Mouse (Mus musculus) hindbrain, embryonic 11.5 days (tissue): Measurements from ENCODE around the gene Slc25a10. TPM values are rescaled to one million over a fixed set of nuclear protein-coding genes. Genes with fewer than 3 reads are reported as not detected.

Experiments used
- ATAC-seq: fragments of 200-750 bp; cut with Nextera tagmentation; 2 replicates; pipeline ENCODE4 v1.8.0; 2017; ENCODE audit warnings: mild to moderate bottlenecking, moderate TSS enrichment, moderate library complexity; ENCODE audit not compliant: low FRiP score
- DNase-seq: peaks from one replicate; pipeline ENCODE4 v3.0.0-alpha.2; 2015; ENCODE audit warnings: low spot score
- H3K27ac ChIP-seq: fragments of 300-500 bp; sonication (generic); 2 replicates; pipeline ENCODE4 v1.5.1; 2014; ENCODE audit warnings: mild to moderate bottlenecking, low read depth, low read length
- H3K27me3 ChIP-seq: fragments of 300-500 bp; sonication (generic); 2 replicates; pipeline ENCODE4 v1.6.1; 2014; ENCODE audit warnings: mild to moderate bottlenecking, low read length, moderate library complexity, mixed read lengths; ENCODE audit not compliant: control insufficient read depth, insufficient read depth
- H3K36me3 ChIP-seq: fragments of 300-500 bp; sonication (generic); 2 replicates; pipeline ENCODE4 v1.6.1; 2014; ENCODE audit warnings: mild to moderate bottlenecking, low read length, moderate library complexity, mixed read lengths; ENCODE audit not compliant: control insufficient read depth, insufficient read depth
- H3K4me1 ChIP-seq: fragments of 300-500 bp; sonication (generic); replicated peaks from 2 replicates; pipeline ENCODE4 v1.6.1; 2014; ENCODE audit warnings: low read length, mixed read lengths; ENCODE audit not compliant: control insufficient read depth, insufficient read depth
- H3K4me2 ChIP-seq: fragments of 300-500 bp; sonication (generic); replicated peaks from 2 replicates; pipeline ENCODE4 v1.6.1; 2014; ENCODE audit warnings: mild to moderate bottlenecking, low read depth, low read length
- H3K4me3 ChIP-seq: fragments of 300-500 bp; sonication (generic); 2 replicates; pipeline ENCODE4 v1.5.1; 2014; ENCODE audit warnings: low read depth, low read length
- H3K9ac ChIP-seq: fragments of 300-500 bp; sonication (generic); 2 replicates; pipeline ENCODE4 v1.6.1; 2014; ENCODE audit warnings: low read depth, low read length
- H3K9me3 ChIP-seq: fragments of 300-500 bp; sonication (generic); 2 replicates; pipeline ENCODE4 v1.6.1; 2016; ENCODE audit warnings: low read length; ENCODE audit not compliant: control insufficient read depth
- WGBS: fragments of 180-500 bp; shearing (Covaris S2); extraction: QIAGEN DNeasy Blood & Tissue Kit; methylation state at CpG from one replicate; pipeline ENCODE4 v1.1.7; 2014; 5-methylcytosine and 5-hydroxymethylcytosine counted together
- polyA plus RNA-seq: library from polyadenylated mRNA; unstranded; fragments of >200 nt; fragmentation: Nextera tagmentation; extraction: Ambion mirVana; gene quantifications from 2 replicates; pipeline ENCODE4 v1.2.1, GENCODE M21; 2014

Slc25a10 gene
- polyA plus RNA-seq, 1 experiment from 2014 or later = 35.4 TPM

- no peak for ATAC-seq
- 22% methylated on average over 3 of the region's 3 CpGs for WGBS
Observed at GRCm38 (mm10) chr11:120500357-120500756, 8.7 kb downstream of the Slc25a10 start.

GRCm38 (mm10) chr11:120501018-120501417 is 9.4 kb downstream of the Slc25a10 start:
- H3K27ac ChIP-seq = no peak overlapping the region
- DNase-seq = no peak
- WGBS = 73% methylated on average over 6 of the region's 6 CpGs

More at GRCm38 (mm10) chr11:120500357-120500756, 8.7 kb downstream of the Slc25a10 start:
- H3K36me3 ChIP-seq = 0 out of 2 replicates have a peak, but pooled peaks cover 8% of the 10 kb centered on the region
- no peak overlapping the region for H3K4me2 ChIP-seq
- no peak overlapping the region for H3K27ac ChIP-seq
- H3K4me3 ChIP-seq = no peak overlapping the region
- no peaks in the 10 kb centered on the region for H3K9me3 ChIP-seq
- no peaks in the 10 kb centered on the region for H3K4me1 ChIP-seq
- H3K27me3 ChIP-seq = no peaks in the 10 kb centered on the region
- DNase-seq = no peak
- H3K9ac ChIP-seq = no peak overlapping the region

GRCm38 (mm10) chr11:120501701-120502100 is 10.1 kb downstream of the Slc25a10 start:
- Histone ChIP-seq H3K4me2 (no peak overlapping the region), H3K4me1 (no peaks in the 10 kb centered on the region), H3K27me3 (no peaks in the 10 kb centered on the region), H3K4me3 (no peak overlapping the region), H3K9ac (no peak overlapping the region), H3K27ac (no peak overlapping the region), H3K36me3 (0 out of 2 replicates have a peak, but pooled peaks cover 4% of the 10 kb centered on the region), H3K9me3 (no peaks in the 10 kb centered on the region)
- DNase-seq (no peak), ATAC-seq (no peak)
- WGBS = 87% methylated on average over 4 of the region's 4 CpGs

More at GRCm38 (mm10) chr11:120501018-120501417, 9.4 kb downstream of the Slc25a10 start:
- no peaks in the 10 kb centered on the region for H3K9me3 ChIP-seq
- H3K36me3 ChIP-seq = 0 out of 2 replicates have a peak, but pooled peaks cover 4% of the 10 kb centered on the region
- no peak overlapping the region for H3K9ac ChIP-seq
- H3K4me2 ChIP-seq = no peak overlapping the region
- H3K4me1 ChIP-seq = no peaks in the 10 kb centered on the region
- H3K4me3 ChIP-seq = no peak overlapping the region
- H3K27me3 ChIP-seq = no peaks in the 10 kb centered on the region
- ATAC-seq = no peak

- no peak overlapping the region for H3K9ac ChIP-seq
- no peak overlapping the region for H3K27ac ChIP-seq
- H3K9me3 ChIP-seq = no peaks in the 10 kb centered on the region
- 0 out of 2 replicates have a peak, but pooled peaks cover 2% of the 10 kb centered on the region for H3K4me1 ChIP-seq
- no peaks in the 10 kb centered on the region for H3K27me3 ChIP-seq
- H3K4me2 ChIP-seq = no peak overlapping the region
- WGBS = 83% methylated on average over 3 of the region's 3 CpGs
- ATAC-seq (no peak), DNase-seq (no peak)
- H3K36me3 ChIP-seq = no peaks in the 10 kb centered on the region
- no peak overlapping the region for H3K4me3 ChIP-seq
Observed at GRCm38 (mm10) chr11:120505661-120506060, 14.0 kb downstream of the Slc25a10 start.

GRCm38 (mm10) chr11:120506899-120507298 is 15.3 kb downstream of the Slc25a10 start:
- Histone ChIP-seq H3K9ac (no peak overlapping the region), H3K9me3 (no peaks in the 10 kb centered on the region), H3K36me3 (no peaks in the 10 kb centered on the region), H3K27me3 (no peaks in the 10 kb centered on the region), H3K4me1 (0 out of 2 replicates have a peak, but pooled peaks cover 2% of the 10 kb centered on the region), H3K4me2 (no peak overlapping the region), H3K4me3 (no peak overlapping the region), H3K27ac (no peak overlapping the region)
- no peak for ATAC-seq
- WGBS = 62% methylated on average over 4 of the region's 4 CpGs
- DNase-seq = no peak

GRCm38 (mm10) chr11:120507611-120508289 is 16.1 kb downstream of the Slc25a10 start:
- DNase-seq (no peak), ATAC-seq (no peak)
- H3K27me3 ChIP-seq = no peaks in the 10 kb centered on the region
- H3K9ac ChIP-seq = no peak overlapping the region
- H3K36me3 ChIP-seq = no peaks in the 10 kb centered on the region
- H3K9me3 ChIP-seq = no peaks in the 10 kb centered on the region
- no peak overlapping the region for H3K4me3 ChIP-seq
- WGBS = 81% methylated on average over 13 of the region's 13 CpGs
- H3K27ac ChIP-seq = no peak overlapping the region
- 0 out of 2 replicates have a peak, but pooled peaks cover 3% of the 10 kb centered on the region for H3K4me1 ChIP-seq
- H3K4me2 ChIP-seq = no peak overlapping the region

- ATAC-seq = no peak
- WGBS = 83% methylated on average over 9 of the region's 9 CpGs
- Histone ChIP-seq H3K27ac (no peak overlapping the region), H3K4me3 (no peak overlapping the region), H3K27me3 (no peaks in the 10 kb centered on the region), H3K36me3 (no peaks in the 10 kb centered on the region), H3K9me3 (no peaks in the 10 kb centered on the region), H3K9ac (no peak overlapping the region), H3K4me2 (no peak overlapping the region), H3K4me1 (0 out of 2 replicates have a peak, but pooled peaks cover 4% of the 10 kb centered on the region)
- no peak for DNase-seq
Observed at GRCm38 (mm10) chr11:120508290-120508870, 16.7 kb downstream of the Slc25a10 start.

GRCm38 (mm10) chr11:120509940-120510339 is 18.3 kb downstream of the Slc25a10 start:
- Histone ChIP-seq H3K4me1 (0 out of 2 replicates have a peak, but pooled peaks cover 4% of the 10 kb centered on the region), H3K36me3 (no peaks in the 10 kb centered on the region), H3K4me2 (peak overlapping the region; percentile 4; the same call in 1 of the 2 replicates), H3K4me3 (no peak overlapping the region), H3K9ac (no peak overlapping the region), H3K27ac (no peak overlapping the region), H3K27me3 (no peaks in the 10 kb centered on the region), H3K9me3 (no peaks in the 10 kb centered on the region)
- ATAC-seq (no peak), DNase-seq (no peak)
- 42% methylated on average over 4 of the region's 4 CpGs for WGBS
